Mouse (Mus musculus) E14TG2a.4 (cell line): ENCODE measurements at regions not wholly inside any gene's neighbourhood (a gene's known extent, or its start where the extent isn't known, plus 50 kb on each side); places are given as distances from the start of the nearest gene placed in this dataset.

ENCODE experiments used
- CTCF ChIP-seq: conservative IDR thresholded peaks from 2 replicates; pipeline ENCODE4 v1.5.1; 2014; ENCODE audit warnings: low read length
- POU5F1 ChIP-seq: IDR thresholded peaks from 2 replicates; pipeline ENCODE4 v1.6.1; 2014; ENCODE audit warnings: low read length, borderline replicate concordance

DNA sequence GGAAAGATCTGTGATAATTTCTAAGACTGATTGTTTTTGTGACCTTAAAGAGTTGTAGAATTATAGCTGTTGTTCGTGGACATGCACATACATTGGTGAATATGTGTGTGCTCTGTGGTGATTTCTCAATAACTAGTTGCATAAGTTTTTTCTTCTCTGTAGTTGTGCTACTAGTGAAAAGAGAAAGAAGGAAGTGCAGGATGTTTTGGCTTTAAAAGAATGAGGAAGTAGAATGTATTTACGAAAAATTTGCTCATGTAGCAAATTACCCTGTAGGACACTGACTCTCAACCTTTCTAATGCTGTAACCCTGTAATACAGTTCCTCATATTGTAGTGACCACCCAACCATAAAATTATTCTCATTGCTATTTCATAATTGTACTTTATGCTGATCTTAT, 371.2 kb downstream of the Cypt12 start:
- TF ChIP-seq CTCF, result no peak
- TF ChIP-seq POU5F1, result no peak
